Mouse (Mus musculus) spleen, adult 2 months (tissue): ENCODE measurements around the gene Coch. TPM values are rescaled to one million over a fixed set of nuclear protein-coding genes. Genes with fewer than 3 reads are reported as not detected.

Experiments
- DNase-seq, 2 experiments: peaks; one replicate each; pipeline versions ENCODE4 v3.0.0 to v3.0.0-alpha.2; 2012 to 2021; ENCODE audit warnings: low spot score in 2 of 2, low read depth in 1 of 2
- H3K27ac ChIP-seq: fragments of 200-500 bp; 2 replicates; pipeline ENCODE4 v1.5.1; 2012; ENCODE audit warnings: low read length, inconsistent platforms; ENCODE audit not compliant: insufficient read depth
- H3K27me3 ChIP-seq: fragments of 200-500 bp; 2 replicates; pipeline ENCODE4 v1.6.1; 2012; ENCODE audit warnings: mild to moderate bottlenecking, moderate library complexity, low read length, inconsistent platforms; ENCODE audit not compliant: control insufficient read depth, insufficient read depth
- H3K36me3 ChIP-seq: fragments of 200-500 bp; 2 replicates; pipeline ENCODE4 v1.6.1; 2012; ENCODE audit warnings: mild to moderate bottlenecking, low read length, inconsistent platforms; ENCODE audit not compliant: control insufficient read depth, insufficient read depth
- H3K4me1 ChIP-seq: fragments of 200-500 bp; 2 replicates; pipeline ENCODE4 v1.6.1; 2011; ENCODE audit warnings: inconsistent platforms; ENCODE audit not compliant: control insufficient read depth, insufficient read depth, insufficient read length
- H3K4me3 ChIP-seq: fragments of 200-500 bp; 2 replicates; pipeline ENCODE4 v1.5.1; 2011; ENCODE audit warnings: mild to moderate bottlenecking, inconsistent platforms; ENCODE audit not compliant: insufficient read depth, insufficient read length; ENCODE audit errors: extremely low read depth
- CTCF ChIP-seq: fragments of 200-500 bp; IDR thresholded peaks from 2 replicates; pipeline ENCODE4 v1.5.1; 2011; ENCODE audit warnings: mild to moderate bottlenecking, inconsistent platforms; ENCODE audit not compliant: insufficient read depth, insufficient read length, insufficient replicate concordance; ENCODE audit errors: extremely low read depth
- POLR2A ChIP-seq: fragments of 200-500 bp; IDR thresholded peaks from 2 replicates; pipeline ENCODE4 v1.6.1; 2011; ENCODE audit warnings: low read depth, low read length, inconsistent platforms
- WGBS: fragments of 180-500 bp; shearing (Covaris S2); methylation state at CpG from one replicate; pipeline ENCODE4 v1.1.7; 2018; 5-methylcytosine and 5-hydroxymethylcytosine counted together
- polyA plus RNA-seq: library from polyadenylated mRNA; depleted of rRNA; stranded (reverse); fragments of >200 nt; gene quantifications from 2 replicates; pipeline ENCODE4 v1.2.3, GENCODE M21; 2012

Coch gene
- polyA plus RNA-seq, 1 experiment, result 449 TPM

DNA sequence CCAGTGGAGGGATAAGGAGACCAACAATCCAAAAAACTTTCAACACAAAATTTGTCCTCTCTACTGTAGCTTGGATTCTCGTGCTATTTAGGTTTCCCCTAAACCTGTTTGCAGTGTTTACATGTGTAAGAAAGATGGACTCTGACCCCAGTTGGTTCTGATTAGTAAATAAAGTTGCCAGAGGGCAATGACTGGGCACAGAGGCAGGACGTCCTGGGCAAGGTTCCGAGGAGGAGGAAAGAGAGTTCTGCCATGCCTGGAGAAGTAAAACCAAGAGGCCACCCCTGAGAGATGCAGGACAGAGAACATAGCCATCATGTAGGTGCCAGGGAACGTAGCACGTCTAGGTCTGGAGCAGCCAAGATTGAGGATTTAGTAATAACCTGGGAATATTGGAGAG, 19.2 kb downstream of the Coch start:
- 97% methylated on average over 5 of the region's 5 CpGs for WGBS
- Histone ChIP-seq H3K4me1 (no peaks in the 10 kb centered on the region), H3K27ac (no peak overlapping the region), H3K27me3 (no peaks in the 10 kb centered on the region), H3K36me3 (peaks cover 15% of the 10 kb centered on the region), H3K4me3 (no peak overlapping the region)
- DNase-seq, result no peak
- no peak for TF ChIP-seq POLR2A
- no peak for TF ChIP-seq CTCF

DNA sequence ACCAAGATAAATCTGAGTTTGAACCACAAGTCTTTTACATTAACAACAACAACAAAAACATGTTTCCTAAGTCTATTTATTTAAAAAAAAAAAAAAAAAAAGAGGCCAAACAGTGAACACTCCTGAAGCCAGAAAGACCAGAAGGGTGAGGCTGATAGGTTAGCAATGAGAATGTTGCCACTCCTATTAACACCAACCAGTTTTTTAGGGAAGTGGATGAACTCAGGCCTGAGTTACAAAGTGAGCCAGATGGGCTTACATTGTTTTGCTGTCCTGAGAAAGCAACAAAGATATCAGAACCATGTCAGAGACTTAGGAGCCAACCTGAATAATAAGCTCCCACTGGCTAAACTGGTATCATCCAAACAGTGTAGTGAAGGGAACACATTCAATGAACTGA, 27.4 kb downstream of the Coch start:
- H3K4me1 ChIP-seq, result no peaks in the 10 kb centered on the region
- no peak overlapping the region for H3K4me3 ChIP-seq
- DNase-seq, result no peak
- TF ChIP-seq CTCF, result no peak
- TF ChIP-seq POLR2A, result no peak
- H3K36me3 ChIP-seq, result peaks cover 8% of the 10 kb centered on the region
- H3K27me3 ChIP-seq, result no peaks in the 10 kb centered on the region
- H3K27ac ChIP-seq, result no peak overlapping the region

DNA sequence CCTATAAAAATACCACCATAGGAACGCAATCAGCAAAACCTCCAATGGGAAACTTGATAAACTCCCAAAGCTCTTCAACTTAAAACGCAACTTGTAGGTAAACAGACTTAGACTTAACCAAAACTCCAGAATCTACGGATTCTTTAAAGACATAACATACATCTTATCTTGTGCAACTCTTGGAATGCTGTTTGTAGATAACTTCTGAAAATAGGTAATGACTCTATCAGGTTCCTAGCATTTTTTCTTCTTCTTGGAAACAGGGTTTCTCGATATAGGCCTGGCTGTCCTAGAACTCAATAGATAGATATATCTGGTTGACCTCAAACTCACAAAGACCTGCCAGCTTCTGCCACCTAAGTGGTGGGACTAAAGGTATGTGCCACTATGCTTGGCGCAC, 28.0 kb downstream of the Coch start:
- Histone ChIP-seq H3K4me1 (no peaks in the 10 kb centered on the region), H3K27me3 (no peaks in the 10 kb centered on the region), H3K36me3 (peaks cover 9% of the 10 kb centered on the region), H3K27ac (no peak overlapping the region), H3K4me3 (no peak overlapping the region)
- TF ChIP-seq POLR2A, result no peak
- TF ChIP-seq CTCF, result no peak
- WGBS, result 90% methylated on average over 5 of the region's 5 CpGs
- no peak for DNase-seq

DNA sequence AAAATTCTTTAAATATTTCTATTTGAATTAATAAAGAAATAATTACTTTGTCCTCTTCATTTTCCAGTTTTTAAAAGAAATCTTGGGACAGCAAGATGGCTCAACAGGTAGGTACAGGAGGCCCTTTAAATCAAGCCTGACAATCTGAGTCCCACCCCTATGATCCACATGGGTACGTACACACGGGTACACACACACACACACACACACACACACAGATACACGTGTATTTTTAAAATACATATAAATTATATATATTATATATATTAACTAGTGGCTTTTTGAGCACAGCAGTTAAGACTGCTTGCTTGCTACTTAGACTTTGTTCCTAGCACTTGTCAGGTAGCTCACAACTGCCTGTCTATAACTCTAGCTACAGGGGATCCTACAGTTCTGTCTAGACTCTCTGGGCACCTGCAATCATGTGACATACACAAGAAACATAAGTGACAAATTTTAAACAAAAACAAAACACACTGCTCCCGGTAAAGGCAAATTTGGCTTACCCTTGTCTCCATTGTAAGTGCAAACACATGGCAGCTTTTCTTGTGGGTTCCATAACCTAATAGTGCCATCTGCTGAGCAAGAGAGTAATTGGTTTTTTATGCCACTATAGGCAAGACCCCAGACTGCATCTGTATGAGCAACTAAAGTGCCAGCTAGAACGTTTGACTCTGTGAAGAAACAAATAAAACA, 29.7 kb downstream of the Coch start:
- WGBS, result 86% methylated on average over 5 of the region's 5 CpGs
- TF ChIP-seq CTCF (no peak), POLR2A (no peak)
- no peak for DNase-seq

DNA sequence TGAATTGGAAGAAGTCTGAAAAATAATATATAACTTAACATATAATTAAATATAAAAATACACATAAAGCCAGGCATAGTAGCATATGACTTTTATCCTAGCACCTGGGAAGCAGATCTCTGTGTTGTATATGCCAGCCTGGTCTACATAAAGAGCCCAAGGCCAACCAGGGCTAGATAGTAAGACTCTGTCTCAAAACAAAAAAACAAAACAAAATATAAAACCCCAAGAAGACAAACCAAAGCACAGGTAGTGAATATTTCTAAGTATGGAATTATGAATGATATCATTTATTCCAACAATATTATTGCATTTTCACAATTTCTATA, 30.2 kb downstream of the Coch start:
- Histone ChIP-seq H3K4me1 (no peaks in the 10 kb centered on the region), H3K4me3 (no peak overlapping the region), H3K27ac (no peak overlapping the region), H3K27me3 (no peaks in the 10 kb centered on the region), H3K36me3 (peaks cover 9% of the 10 kb centered on the region)
- no peak for DNase-seq
- TF ChIP-seq POLR2A, result no peak
- TF ChIP-seq CTCF, result no peak

More for the DNA sequence above, 29.7 kb downstream of the Coch start:
- H3K4me3 ChIP-seq, result no peak overlapping the region
- no peak overlapping the region for H3K27ac ChIP-seq
- no peaks in the 10 kb centered on the region for H3K27me3 ChIP-seq
- no peaks in the 10 kb centered on the region for H3K4me1 ChIP-seq
- H3K36me3 ChIP-seq, result peaks cover 9% of the 10 kb centered on the region

DNA sequence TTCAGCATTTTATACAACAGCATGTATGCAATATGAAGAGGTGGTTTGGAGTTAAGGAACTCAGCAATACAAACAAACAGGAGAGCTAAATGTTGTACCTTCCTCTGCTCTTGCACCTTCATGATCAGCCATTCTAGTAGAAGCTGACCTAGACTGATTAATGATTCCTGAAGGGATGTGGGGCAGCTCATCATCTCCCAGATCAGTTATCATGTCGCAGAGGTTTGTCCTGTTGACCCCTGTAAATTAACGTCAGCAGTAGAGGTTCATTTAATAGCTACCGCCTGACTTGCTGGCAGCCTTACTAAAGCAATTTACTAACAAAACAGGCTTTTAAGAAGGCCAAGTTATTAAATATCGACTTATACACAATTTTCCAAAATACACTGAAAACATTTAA, 40.3 kb downstream of the Coch start:
- TF ChIP-seq POLR2A (no peak), CTCF (no peak)
- 94% methylated on average over 4 of the region's 4 CpGs for WGBS
- H3K4me1 ChIP-seq, result no peaks in the 10 kb centered on the region
- H3K27me3 ChIP-seq, result no peaks in the 10 kb centered on the region
- no peak for DNase-seq
- no peak overlapping the region for H3K4me3 ChIP-seq
- H3K36me3 ChIP-seq, result no peaks in the 10 kb centered on the region
- H3K27ac ChIP-seq, result no peak overlapping the region

DNA sequence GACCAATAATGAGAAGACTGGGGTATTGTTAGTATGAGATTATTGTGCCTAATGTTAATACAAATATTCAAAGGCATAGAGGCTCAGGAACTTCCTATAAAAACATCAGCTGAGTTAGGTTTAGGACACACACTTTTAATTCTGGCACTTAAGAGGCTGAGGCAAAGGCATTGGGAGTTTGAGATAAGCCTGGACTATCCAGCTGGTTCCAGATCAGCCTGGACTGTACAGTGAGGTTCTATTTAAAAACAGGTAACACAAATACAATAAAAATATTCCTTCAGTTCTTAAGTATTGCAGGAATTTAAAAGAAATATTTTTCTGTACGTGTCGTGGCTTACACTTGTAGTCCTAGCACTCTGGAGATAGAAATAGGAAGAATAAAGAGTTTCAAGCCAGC, 43.1 kb downstream of the Coch start:
- TF ChIP-seq CTCF (no peak), POLR2A (no peak)
- 0 out of 2 replicates have a peak, but pooled peaks cover 1% of the 10 kb centered on the region for H3K36me3 ChIP-seq
- no peak for DNase-seq
- no peak overlapping the region for H3K27ac ChIP-seq
- H3K27me3 ChIP-seq, result no peaks in the 10 kb centered on the region
- WGBS, result 88% methylated on average over 2 of the region's 2 CpGs
- no peak overlapping the region for H3K4me3 ChIP-seq
- no peaks in the 10 kb centered on the region for H3K4me1 ChIP-seq
